Mouse (Mus musculus) stomach, embryonic 16.5 days (tissue): Measurements from ENCODE around the gene Ccz1. TPM values are rescaled to one million over a fixed set of nuclear protein-coding genes. Genes with fewer than 3 reads are reported as not detected.

ENCODE experiments used
- ATAC-seq: fragments of 200-750 bp; cut with Nextera tagmentation; 2 replicates; pipeline ENCODE4 v1.8.0; 2017; ENCODE audit warnings: moderate number of reproducible peaks, moderate TSS enrichment; ENCODE audit not compliant: insufficient read depth, low FRiP score
- H3K27ac ChIP-seq: fragments of 300-500 bp; sonication (generic); 2 replicates; pipeline ENCODE4 v1.5.1; 2014; ENCODE audit warnings: low read length
- H3K27me3 ChIP-seq: fragments of 300-500 bp; sonication (generic); 2 replicates; pipeline ENCODE4 v1.6.1; 2014; ENCODE audit warnings: low read length, control low read depth, mixed read lengths; ENCODE audit not compliant: control insufficient read depth, insufficient read depth
- H3K36me3 ChIP-seq: fragments of 300-500 bp; sonication (generic); 2 replicates; pipeline ENCODE4 v1.6.1; 2014; ENCODE audit warnings: low read length; ENCODE audit not compliant: control insufficient read depth, insufficient read depth
- H3K4me1 ChIP-seq: fragments of 300-500 bp; sonication (generic); 2 replicates; pipeline ENCODE4 v1.6.1; 2014; ENCODE audit warnings: low read length, control low read depth, mixed read lengths; ENCODE audit not compliant: control insufficient read depth, insufficient read depth
- H3K4me2 ChIP-seq: fragments of 300-500 bp; sonication (generic); 2 replicates; pipeline ENCODE4 v1.6.1; 2014; ENCODE audit warnings: low read depth, low read length, mixed read lengths
- H3K4me3 ChIP-seq: fragments of 300-500 bp; sonication (generic); replicated peaks from 2 replicates; pipeline ENCODE4 v1.5.1; 2014; ENCODE audit warnings: mild to moderate bottlenecking, low read length
- H3K9ac ChIP-seq: fragments of 300-500 bp; sonication (generic); 2 replicates; pipeline ENCODE4 v1.6.1; 2014; ENCODE audit warnings: low read length
- H3K9me3 ChIP-seq: fragments of 300-500 bp; sonication (generic); replicated peaks from 2 replicates; pipeline ENCODE4 v1.6.1; 2016; ENCODE audit warnings: low read length, control low read depth; ENCODE audit not compliant: control insufficient read depth
- WGBS: fragments of 180-500 bp; shearing (Covaris S2); extraction: QIAGEN DNeasy Blood & Tissue Kit; methylation state at CpG from one replicate; pipeline ENCODE4 v1.1.7; 2014; 5-methylcytosine and 5-hydroxymethylcytosine counted together
- polyA plus RNA-seq: library from polyadenylated mRNA; unstranded; fragments of >200 nt; fragmentation: Nextera tagmentation; extraction: Ambion mirVana; gene quantifications from 2 replicates; pipeline ENCODE4 v1.2.1, GENCODE M21; 2015

Ccz1 gene
- polyA plus RNA-seq, 1 experiment from 2014 or later = 79.7 TPM

GRCm38 (mm10) chr5:143965586-143966345, 48.9 kb downstream of the Ccz1 start:
- H3K9me3 ChIP-seq = no peaks in the 10 kb centered on the region
- no peak overlapping the region for H3K9ac ChIP-seq
- H3K4me2 ChIP-seq = no peak overlapping the region
- ATAC-seq = no peak
- WGBS = 78% methylated on average over 12 of the region's 12 CpGs
- no peak overlapping the region for H3K27ac ChIP-seq
- no peaks in the 10 kb centered on the region for H3K27me3 ChIP-seq
- H3K4me1 ChIP-seq = no peaks in the 10 kb centered on the region
- H3K4me3 ChIP-seq = no peak overlapping the region
- no peaks in the 10 kb centered on the region for H3K36me3 ChIP-seq

GRCm38 (mm10) chr5:143961176-143961575, 53.5 kb downstream of the Ccz1 start:
- Histone ChIP-seq H3K4me1 (no peaks in the 10 kb centered on the region), H3K27ac (no peak overlapping the region), H3K9me3 (no peaks in the 10 kb centered on the region), H3K9ac (no peak overlapping the region), H3K4me2 (no peak overlapping the region), H3K27me3 (no peaks in the 10 kb centered on the region), H3K4me3 (no peak overlapping the region), H3K36me3 (no peaks in the 10 kb centered on the region)
- WGBS = 81% methylated on average over 8 of the region's 8 CpGs
- ATAC-seq = no peak

GRCm38 (mm10) chr5:143959551-143959950, 55.1 kb downstream of the Ccz1 start:
- Histone ChIP-seq H3K4me2 (no peak overlapping the region), H3K9me3 (no peaks in the 10 kb centered on the region), H3K27ac (no peak overlapping the region), H3K27me3 (no peaks in the 10 kb centered on the region), H3K36me3 (no peaks in the 10 kb centered on the region), H3K4me1 (no peaks in the 10 kb centered on the region), H3K9ac (no peak overlapping the region), H3K4me3 (no peak overlapping the region)
- no peak for ATAC-seq
- WGBS = 90% methylated on average over 11 of the region's 11 CpGs

- H3K9ac ChIP-seq = no peak overlapping the region
- H3K4me2 ChIP-seq = no peak overlapping the region
- no peak for ATAC-seq
- 91% methylated on average over 6 of the region's 6 CpGs for WGBS
- no peaks in the 10 kb centered on the region for H3K27me3 ChIP-seq
- H3K36me3 ChIP-seq = no peaks in the 10 kb centered on the region
- no peaks in the 10 kb centered on the region for H3K9me3 ChIP-seq
- H3K4me1 ChIP-seq = no peaks in the 10 kb centered on the region
- H3K4me3 ChIP-seq = no peak overlapping the region
- no peak overlapping the region for H3K27ac ChIP-seq
Measured at GRCm38 (mm10) chr5:143957101-143957500, 57.6 kb downstream of the Ccz1 start.

GRCm38 (mm10) chr5:143950016-143950415, 64.7 kb downstream of the Ccz1 start:
- Histone ChIP-seq H3K4me2 (no peak overlapping the region), H3K9ac (no peak overlapping the region), H3K4me3 (no peak overlapping the region), H3K9me3 (no peaks in the 10 kb centered on the region), H3K27ac (no peak overlapping the region), H3K27me3 (no peaks in the 10 kb centered on the region), H3K4me1 (no peaks in the 10 kb centered on the region), H3K36me3 (no peaks in the 10 kb centered on the region)
- WGBS = 41% methylated on average over 5 of the region's 5 CpGs
- no peak for ATAC-seq

- Histone ChIP-seq H3K27me3 (no peaks in the 10 kb centered on the region), H3K4me2 (no peak overlapping the region), H3K9ac (no peak overlapping the region), H3K9me3 (no peaks in the 10 kb centered on the region), H3K27ac (no peak overlapping the region), H3K4me3 (no peak overlapping the region), H3K4me1 (no peaks in the 10 kb centered on the region), H3K36me3 (no peaks in the 10 kb centered on the region)
- 85% methylated on average over 12 of the region's 12 CpGs for WGBS
- ATAC-seq = no peak
Measured at GRCm38 (mm10) chr5:143948361-143948760, 66.3 kb downstream of the Ccz1 start.

GRCm38 (mm10) chr5:143943231-143944125, 71.2 kb downstream of the Ccz1 start:
- H3K4me3 ChIP-seq = no peak overlapping the region
- H3K9me3 ChIP-seq = no peaks in the 10 kb centered on the region
- 85% methylated on average over 14 of the region's 14 CpGs for WGBS
- ATAC-seq = no peak
- no peak overlapping the region for H3K27ac ChIP-seq
- H3K9ac ChIP-seq = no peak overlapping the region
- H3K4me1 ChIP-seq = no peaks in the 10 kb centered on the region
- H3K36me3 ChIP-seq = no peaks in the 10 kb centered on the region
- no peak overlapping the region for H3K4me2 ChIP-seq
- no peaks in the 10 kb centered on the region for H3K27me3 ChIP-seq

- no peak overlapping the region for H3K9ac ChIP-seq
- peak overlapping the region; percentile 19; the same call in 1 of the 2 replicates for H3K4me2 ChIP-seq
- no peaks in the 10 kb centered on the region for H3K9me3 ChIP-seq
- no peak for ATAC-seq
- no peak overlapping the region for H3K27ac ChIP-seq
- no peaks in the 10 kb centered on the region for H3K27me3 ChIP-seq
- H3K4me3 ChIP-seq = no peak overlapping the region
- H3K4me1 ChIP-seq = no peaks in the 10 kb centered on the region
- 18% methylated on average over 10 of the region's 10 CpGs for WGBS
- H3K36me3 ChIP-seq = no peaks in the 10 kb centered on the region
Measured at GRCm38 (mm10) chr5:143941588-143941987, 73.1 kb downstream of the Ccz1 start.
